Mouse (Mus musculus) adrenal gland, adult 18-20 months (tissue): ENCODE measurements around the gene Dcbld1. TPM values are rescaled to one million over a fixed set of nuclear protein-coding genes. Genes with fewer than 3 reads are reported as not detected.
"Not testable (repeated sequence)": the region's sequence is repeated elsewhere in the genome, so short reads cannot be mapped to it uniquely, and the experiment has no call there.

Experiments used
- DNase-seq, 2 experiments: peaks; one replicate each; pipeline ENCODE4 v3.0.0; 2021 to 2022; ENCODE audit warnings: low spot score in 2 of 2
- total RNA-seq, 2 experiments: library from RNA; stranded (reverse); gene quantifications; 1 replicate in 1 of 2; 2 replicates in 1 of 2; pipeline ENCODE4 v1.2.3; 2021

Gene Dcbld1
- total RNA-seq, 2 experiments from 2014 or later = 2.0 to 2.7 TPM

- not testable (repeated sequence) for DNase-seq
Observed at GRCm38 (mm10) chr10:52298568-52298967, 65.1 kb downstream of the Dcbld1 start.

- DNase-seq = no peak
Observed at GRCm38 (mm10) chr10:52301766-52302165, 68.3 kb downstream of the Dcbld1 start.

- DNase-seq = no peak
Observed at GRCm38 (mm10) chr10:52302271-52302670, 68.9 kb downstream of the Dcbld1 start.

GRCm38 (mm10) chr10:52304574-52304973 is 71.2 kb downstream of the Dcbld1 start:
- DNase-seq = no peak

GRCm38 (mm10) chr10:52309196-52309595 is 75.8 kb downstream of the Dcbld1 start:
- DNase-seq = no peak

- DNase-seq = no peak
Observed at GRCm38 (mm10) chr10:52319506-52320286, 86.3 kb downstream of the Dcbld1 start.

GRCm38 (mm10) chr10:52321918-52322317 is 88.5 kb downstream of the Dcbld1 start:
- no peak for DNase-seq

GRCm38 (mm10) chr10:52331007-52331406 is 97.6 kb downstream of the Dcbld1 start:
- peak; percentile 24 to 26 for DNase-seq

GRCm38 (mm10) chr10:52343324-52343723 is 109.9 kb downstream of the Dcbld1 start:
- not testable (repeated sequence) for DNase-seq

- DNase-seq = no peak
Observed at GRCm38 (mm10) chr10:52353184-52353583, 119.8 kb downstream of the Dcbld1 start.

- DNase-seq = no peak
Observed at GRCm38 (mm10) chr10:52358467-52358866, 125.0 kb downstream of the Dcbld1 start, which contains the start of gene Gm26741. Gene Gm26741 (plus strand): TSS chr10:52358767.

GRCm38 (mm10) chr10:52360241-52360735 is 126.9 kb downstream of the Dcbld1 start:
- DNase-seq = no peak

- DNase-seq = no peak
Observed at GRCm38 (mm10) chr10:52360862-52361609, 127.6 kb downstream of the Dcbld1 start.

- no peak for DNase-seq
Observed at GRCm38 (mm10) chr10:52368376-52368775, 135.0 kb downstream of the Dcbld1 start.

Other genes starting within 250 kb of the Dcbld1 start
- under 1 TPM in 1 of 2 experiments, not detected in 1; 0.35 TPM for gene Vgll2, start 211.1 kb upstream of the Dcbld1 start, total RNA-seq
- gene Ros1, start 38.4 kb upstream of the Dcbld1 start, total RNA-seq = not detected
- gene Gm26741, start 125.1 kb downstream of the Dcbld1 start, total RNA-seq = not detected
- 10 to 100 TPM; 18.4 to 21.8 TPM for gene Gopc, start 148.5 kb downstream of the Dcbld1 start, total RNA-seq
- gene Nepn, start 155.4 kb downstream of the Dcbld1 start, total RNA-seq = under 1 TPM in 1 of 2 experiments, not detected in 1; 0.22 TPM
- 10 to 100 TPM; 44.1 to 64.2 TPM for gene Nus1, start 183.9 kb downstream of the Dcbld1 start, total RNA-seq